Mouse (Mus musculus): ENCODE results near the gene Mul1.

DNA sequence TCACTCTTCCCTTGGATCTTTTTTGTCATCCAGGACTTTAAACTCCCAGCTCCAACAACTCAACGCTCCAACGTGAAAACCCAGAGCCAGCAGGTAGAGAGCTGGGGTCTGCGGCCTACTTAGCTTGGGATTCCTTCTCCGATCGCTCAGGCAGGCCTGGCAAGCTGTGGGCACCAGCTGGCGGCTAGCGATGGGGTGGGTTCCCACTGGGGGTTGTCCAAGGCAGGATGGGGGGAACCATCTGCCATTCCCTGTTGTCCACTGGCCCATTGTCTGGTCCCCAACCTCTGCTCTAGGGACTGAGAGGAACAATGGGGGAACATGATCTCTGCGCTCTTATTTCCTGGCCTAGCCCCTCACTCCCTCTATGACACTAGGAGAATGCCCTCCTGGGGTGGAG, 53.8 kb downstream of the Mul1 start:
- TF ChIP-seq CTCF (IDR thresholded peaks at IDR 0.05; ENCODE audit: extremely low read depth, insufficient read length, insufficient replicate concordance, low read depth, low read length) (no peak), POLR2A (IDR thresholded peaks at IDR 0.05; ENCODE audit: low read depth, low read length) (no peak)

Measured in small intestine, adult 2 months (tissue).